Mouse (Mus musculus) stomach, embryonic 16.5 days (tissue): ENCODE data around the gene Asphd1. TPM values are rescaled to one million over a fixed set of nuclear protein-coding genes. Genes with fewer than 3 reads are reported as not detected.

Experiments used
- polyA plus RNA-seq: library from polyadenylated mRNA; unstranded; fragments of >200 nt; fragmentation: Nextera tagmentation; extraction: Ambion mirVana; gene quantifications from 2 replicates; pipeline ENCODE4 v1.2.1, GENCODE M21; 2015

The Asphd1 gene
- polyA plus RNA-seq, 1 experiment from 2014 or later = 0.18 TPM

Other genes starting within 250 kb of the Asphd1 start
- gene Coro1a, start 241.8 kb downstream of the Asphd1 start, polyA plus RNA-seq = 45.8 and 55.5 TPM in 2 replicates
- gene Mapk3, start 190.0 kb downstream of the Asphd1 start, polyA plus RNA-seq = 94.8 and 109 TPM in 2 replicates
- gene Gdpd3, start 183.2 kb downstream of the Asphd1 start, polyA plus RNA-seq = 11.1 and 15.4 TPM in 2 replicates
- 60.6 and 65.9 TPM in 2 replicates for gene Ypel3, start 172.6 kb downstream of the Asphd1 start, polyA plus RNA-seq
- gene Tbx6, start 168.1 kb downstream of the Asphd1 start, polyA plus RNA-seq = 0.27 and 0.47 TPM in 2 replicates
- 180 and 192 TPM in 2 replicates for gene Ppp4c, start 157.1 kb downstream of the Asphd1 start, polyA plus RNA-seq
- 1.1 and 1.3 TPM in 2 replicates for gene Fam57b, start 151.9 kb downstream of the Asphd1 start, polyA plus RNA-seq
- not detected in 2 replicates for gene 4930451I11Rik, start 117.9 kb downstream of the Asphd1 start, polyA plus RNA-seq
- gene Doc2a, start 102.2 kb downstream of the Asphd1 start, polyA plus RNA-seq = 0.89 TPM in 1 of 2 replicates, not detected in the other
- gene Hirip3, start 87.6 kb downstream of the Asphd1 start, polyA plus RNA-seq = 22.9 and 24.4 TPM in 2 replicates
- gene Ino80e, start 87.2 kb downstream of the Asphd1 start, polyA plus RNA-seq = 62.2 and 64.8 TPM in 2 replicates
- gene Taok2, start 64.9 kb downstream of the Asphd1 start, polyA plus RNA-seq = 40.1 and 43.3 TPM in 2 replicates
- 30.2 and 34.1 TPM in 2 replicates for gene Tmem219, start 26.7 kb downstream of the Asphd1 start, polyA plus RNA-seq
- 11.3 and 12.8 TPM in 2 replicates for gene Kctd13, start 20.7 kb downstream of the Asphd1 start, polyA plus RNA-seq
- 1.3 and 1.9 TPM in 2 replicates for gene Sez6l2, start 981 bp upstream of the Asphd1 start, polyA plus RNA-seq
- gene Cdipt, start 26.3 kb upstream of the Asphd1 start, polyA plus RNA-seq = 110 and 125 TPM in 2 replicates
- 1.5 and 2.1 TPM in 2 replicates for gene Cdiptos, start 26.5 kb upstream of the Asphd1 start, polyA plus RNA-seq
- 28.0 and 28.3 TPM in 2 replicates for gene Mvp, start 65.0 kb upstream of the Asphd1 start, polyA plus RNA-seq
- 0.36 TPM in 1 of 2 replicates, not detected in the other for gene Pagr1b, start 66.9 kb upstream of the Asphd1 start, polyA plus RNA-seq
- 43.5 and 56.6 TPM in 2 replicates for gene Pagr1a, start 67.8 kb upstream of the Asphd1 start, polyA plus RNA-seq
- gene Gm42742, start 71.5 kb upstream of the Asphd1 start, polyA plus RNA-seq = 31.1 and 39.0 TPM in 2 replicates
- gene Prrt2, start 71.6 kb upstream of the Asphd1 start, polyA plus RNA-seq = 8.5 and 9.6 TPM in 2 replicates
- gene Maz, start 77.5 kb upstream of the Asphd1 start, polyA plus RNA-seq = 23.2 and 27.9 TPM in 2 replicates
- gene Kif22, start 92.9 kb upstream of the Asphd1 start, polyA plus RNA-seq = 91.5 and 92.2 TPM in 2 replicates
- 29.5 and 61.7 TPM in 2 replicates for gene Zg16, start 137.7 kb upstream of the Asphd1 start, polyA plus RNA-seq
- 6.6 and 7.5 TPM in 2 replicates for gene AI467606, start 141.8 kb upstream of the Asphd1 start, polyA plus RNA-seq
- 4.7 and 4.8 TPM in 2 replicates for gene Qprt, start 172.6 kb upstream of the Asphd1 start, polyA plus RNA-seq
- 0.77 and 1.3 TPM in 2 replicates for gene Spn, start 188.2 kb upstream of the Asphd1 start, polyA plus RNA-seq
- gene Cd2bp2, start 246.5 kb upstream of the Asphd1 start, polyA plus RNA-seq = 43.7 and 47.7 TPM in 2 replicates